Mouse (Mus musculus) hematopoietic stem cell, adult 5-6 weeks (primary cell): ENCODE data around the gene Rab23. TPM values are rescaled to one million over a fixed set of nuclear protein-coding genes. Genes with fewer than 3 reads are reported as not detected.
A peak's percentile ranks its signal among the peaks of the same experiment; 100 is the strongest.
"Not testable (repeated sequence)": the region's sequence is repeated elsewhere in the genome, so short reads cannot be mapped to it uniquely, and the experiment has no call there.

Experiments
- ATAC-seq, 2 experiments: fragments of 125-278 bp in 1 of 2; replicated peaks in 1 of 2; 2 replicates each; pipeline ENCODE4 v1.8.0; 2016 to 2017; ENCODE audit warnings: inconsistent platforms in 2 of 2, mild to moderate bottlenecking in 2 of 2, moderate number of reproducible peaks in 2 of 2, low read depth in 1 of 2, moderate TSS enrichment in 1 of 2; ENCODE audit not compliant: low FRiP score in 2 of 2, poor library complexity in 2 of 2, severe bottlenecking in 2 of 2, insufficient read depth in 1 of 2, low TSS enrichment in 1 of 2
- total RNA-seq: library from RNA; stranded (forward); fragments of 172-1452, 232-1000 nt; gene quantifications from 2 replicates; pipeline ENCODE4 v1.2.3, GENCODE M21; 2017

The Rab23 gene
- total RNA-seq, 1 experiment from 2014 or later, result 8.5 TPM

DNA sequence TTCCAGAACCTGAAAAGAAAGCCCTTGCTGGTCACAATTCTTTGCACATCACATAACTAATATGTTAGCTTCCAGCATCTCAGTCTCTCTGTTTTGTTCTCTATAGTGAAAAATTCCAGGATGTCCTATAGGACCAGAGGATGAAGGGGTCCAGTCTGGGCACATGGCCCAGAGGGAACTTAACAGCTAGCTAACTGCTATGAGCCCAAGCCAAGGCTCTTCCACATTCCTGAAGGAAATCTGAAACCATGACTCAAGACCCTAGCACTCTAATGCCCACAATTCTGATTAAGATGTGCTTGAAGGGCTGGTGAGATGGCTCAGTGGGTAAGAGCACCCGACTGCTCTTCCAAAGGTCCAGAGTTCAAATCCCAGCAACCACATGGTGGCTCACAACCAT, 2.1 kb upstream of the Rab23 start:
- no peak for ATAC-seq

- 0 out of 4 replicates have a peak, but pooled peaks of 1 of the 2 experiments have one; percentile 13 for ATAC-seq
Observed at GRCm38 (mm10) chr1:33720231-33720630, 544 bp downstream of the Rab23 start.

DNA sequence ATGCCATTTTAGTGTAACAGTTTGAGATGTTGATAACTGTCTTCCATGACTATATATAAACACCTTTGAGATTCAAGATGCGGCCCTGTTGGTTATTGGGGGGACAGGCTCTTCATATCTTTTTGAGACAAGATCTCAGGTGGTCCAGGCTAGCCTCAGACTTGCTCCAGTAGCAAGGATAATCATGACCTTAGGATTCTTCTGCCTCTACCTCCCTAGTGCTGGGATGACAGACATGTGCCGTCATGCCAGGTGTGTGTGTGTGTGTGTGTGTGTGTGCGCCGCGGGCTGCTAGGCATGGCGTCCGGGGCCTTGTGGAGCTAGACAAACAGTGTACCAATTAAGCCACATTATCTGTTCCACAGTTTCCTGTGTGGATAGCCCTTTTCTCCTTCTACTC, 1.3 kb downstream of the Rab23 start:
- ATAC-seq, result no peak

DNA sequence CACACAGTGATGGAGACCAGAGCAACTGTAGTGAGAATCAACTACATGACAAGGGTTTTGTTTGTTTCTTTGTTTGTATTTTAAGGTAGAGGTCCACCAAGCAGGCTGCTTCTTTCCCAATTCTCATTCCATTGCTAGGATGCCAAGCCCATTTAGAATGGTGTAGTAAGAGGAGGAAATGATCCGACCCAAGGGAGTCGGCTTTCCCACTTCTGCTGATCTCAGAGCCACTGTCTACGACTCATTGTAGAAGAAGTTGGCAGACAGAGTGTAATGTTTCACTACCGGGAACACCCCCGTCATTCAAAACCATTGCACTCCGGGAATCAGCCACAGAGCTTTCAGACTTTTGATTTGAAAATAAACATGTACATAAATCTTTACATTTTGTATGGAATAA, 4.8 kb downstream of the Rab23 start:
- ATAC-seq, result no peak

- ATAC-seq, result no peak
Observed at GRCm38 (mm10) chr1:33725086-33725485, 5.4 kb downstream of the Rab23 start.

DNA sequence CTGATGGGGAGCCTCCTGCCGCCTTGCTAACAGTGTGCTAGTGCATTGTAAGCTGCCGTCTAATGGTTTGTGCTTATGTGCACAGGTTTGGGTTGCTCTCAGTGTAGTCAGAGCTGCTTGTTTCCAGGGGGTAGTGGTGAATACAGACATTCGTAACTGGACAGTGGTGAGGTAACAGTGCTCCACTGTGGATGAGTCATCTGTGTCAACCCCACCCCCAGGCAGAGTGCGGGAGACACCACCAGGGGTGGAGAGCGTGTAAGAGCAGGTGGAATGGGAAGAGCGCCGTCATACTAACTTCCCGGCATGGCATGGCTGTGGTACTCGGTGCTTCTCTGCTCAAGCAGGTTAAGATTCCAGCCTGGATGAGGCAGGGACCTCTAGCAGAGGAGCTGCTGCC, 13.4 kb downstream of the Rab23 start:
- no peak for ATAC-seq

- ATAC-seq, result no peak
Observed at GRCm38 (mm10) chr1:33734001-33734685, 14.5 kb downstream of the Rab23 start.

GRCm38 (mm10) chr1:33738281-33738680, 18.6 kb downstream of the Rab23 start:
- peak in 1 of 2 experiments; percentile 24; a peak in 1 of 4 replicates for ATAC-seq

DNA sequence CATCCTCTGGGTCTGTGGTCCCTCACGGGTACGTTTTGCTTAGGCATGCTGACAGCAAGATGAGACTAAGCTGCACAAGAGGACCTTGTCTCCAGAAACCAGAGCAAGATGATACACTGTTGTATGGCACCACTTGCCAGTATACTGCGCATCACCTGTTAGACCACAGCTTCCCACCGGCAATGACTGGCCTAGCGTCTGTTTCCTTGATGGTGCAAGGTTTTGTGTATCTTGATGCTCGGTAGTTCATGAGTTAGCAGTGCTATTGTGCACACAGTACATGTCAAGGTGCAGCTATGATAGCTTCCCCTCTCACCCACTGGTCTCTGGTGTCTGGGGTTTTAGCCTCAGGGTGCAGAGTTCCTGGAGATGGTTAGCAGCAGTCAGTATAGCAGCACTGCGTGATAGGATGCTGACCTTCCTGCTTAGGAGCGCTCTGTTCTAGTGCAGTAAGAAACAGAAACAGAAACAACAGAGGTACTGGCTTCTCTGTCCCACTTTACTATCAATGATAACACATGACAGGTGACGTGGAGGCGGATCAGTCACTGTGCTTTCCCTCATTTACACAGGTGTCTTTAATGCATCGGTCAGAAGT, 19.1 kb downstream of the Rab23 start:
- peak; percentile 38 to 66 for ATAC-seq

- peak; percentile 80 to 86 for ATAC-seq
Observed at GRCm38 (mm10) chr1:33739302-33739701, 19.6 kb downstream of the Rab23 start.

GRCm38 (mm10) chr1:33742903-33743302, 23.2 kb downstream of the Rab23 start:
- ATAC-seq, result peak; percentile 38 to 39; a peak in 2 of 4 replicates

- not testable (repeated sequence) for ATAC-seq
Observed at GRCm38 (mm10) chr1:33744815-33745214, 25.1 kb downstream of the Rab23 start.

GRCm38 (mm10) chr1:33745901-33746300, 26.2 kb downstream of the Rab23 start:
- no peak for ATAC-seq

DNA sequence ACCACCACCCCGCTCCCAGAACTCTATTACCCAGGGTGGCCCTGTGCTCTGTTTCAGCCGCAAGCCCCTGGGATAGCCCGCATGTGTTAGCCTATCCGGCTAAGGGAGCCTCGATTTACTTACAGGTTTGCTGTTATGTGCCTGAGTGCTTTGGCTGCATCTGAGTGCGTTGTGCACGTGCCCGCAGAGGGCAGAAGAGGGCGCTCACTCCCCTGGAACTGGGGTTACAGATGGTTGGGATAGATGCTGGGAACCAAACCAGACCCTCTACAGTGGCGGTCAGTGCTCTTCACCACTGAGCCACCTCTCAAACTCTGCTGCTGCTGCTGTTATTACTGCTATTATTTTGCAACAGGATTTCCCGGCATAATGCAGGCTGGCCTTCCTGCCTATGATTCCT, 29.4 kb downstream of the Rab23 start:
- no peak for ATAC-seq

GRCm38 (mm10) chr1:33749709-33750108, 30.0 kb downstream of the Rab23 start:
- ATAC-seq, result not testable (repeated sequence)

- ATAC-seq, result no peak
Observed at GRCm38 (mm10) chr1:33751283-33751682, 31.6 kb downstream of the Rab23 start.

GRCm38 (mm10) chr1:33754089-33754488, 34.4 kb downstream of the Rab23 start:
- ATAC-seq, result no peak

GRCm38 (mm10) chr1:33754965-33755735, 35.5 kb downstream of the Rab23 start:
- ATAC-seq, result no peak; a peak in 1 of 4 replicates
